Mouse (Mus musculus) CH12.LX (cell line): ENCODE data around the gene Capza1. TPM values are rescaled to one million over a fixed set of nuclear protein-coding genes. Genes with fewer than 3 reads are reported as not detected.
A peak's percentile ranks its signal among the peaks of the same experiment; 100 is the strongest.

Experiments
- DNase-seq: peaks from one replicate; pipeline ENCODE4 v3.0.0-alpha.2; 2013; ENCODE audit errors: extremely low read depth
- H3K27ac ChIP-seq: 2 replicates; pipeline ENCODE4 v1.5.1; 2012; ENCODE audit warnings: low read depth, mild to moderate bottlenecking, control low read depth, moderate library complexity; ENCODE audit not compliant: insufficient read depth
- H3K27me3 ChIP-seq: replicated peaks from 2 replicates; pipeline ENCODE3; 2012; ENCODE audit warnings: inconsistent platforms
- H3K36me3 ChIP-seq, 2 experiments: replicated peaks in 1 of 2; 2 replicates each; pipeline versions ENCODE3 to v1.6.1; 2012; ENCODE audit warnings: inconsistent platforms in 1 of 2, low read length in 1 of 2, mild to moderate bottlenecking in 1 of 2, mixed read lengths in 1 of 2, moderate library complexity in 1 of 2; ENCODE audit not compliant: control insufficient read depth in 1 of 2, insufficient read depth in 1 of 2
- H3K4me1 ChIP-seq, 2 experiments: 2 replicates each; pipeline ENCODE4 v1.6.1; 2012; ENCODE audit warnings: inconsistent platforms in 1 of 2, moderate library complexity in 1 of 2; ENCODE audit not compliant: insufficient read depth in 2 of 2, control insufficient read depth in 1 of 2
- H3K4me2 ChIP-seq: 2 replicates; pipeline ENCODE4 v1.6.1; 2012; ENCODE audit warnings: low read depth, mild to moderate bottlenecking, control low read depth; ENCODE audit not compliant: poor library complexity, insufficient read depth, severe bottlenecking
- H3K4me3 ChIP-seq, 3 experiments: fragments of 150-350 bp in 1 of 3; sonication (generic) in 1 of 3; replicated peaks in 1 of 3; 2 replicates each; pipeline versions ENCODE3 to v1.5.1; 2011 to 2012; ENCODE audit warnings: low read depth in 2 of 3, low read length in 2 of 3, mild to moderate bottlenecking in 2 of 3, moderate library complexity in 2 of 3, control low read depth in 1 of 3, improper control_type of control experiment in 1 of 3, inconsistent platforms in 1 of 3, mixed read lengths in 1 of 3; ENCODE audit not compliant: poor library complexity in 1 of 3
- H3K79me2 ChIP-seq: replicated peaks from 2 replicates; pipeline ENCODE4 v1.6.1; 2012; ENCODE audit warnings: mild to moderate bottlenecking, moderate library complexity; ENCODE audit not compliant: control insufficient read depth, poor library complexity, insufficient read depth, severe bottlenecking; ENCODE audit errors: extremely low read depth
- H3K9ac ChIP-seq: 2 replicates; pipeline ENCODE4 v1.6.1; 2012; ENCODE audit warnings: low read depth, mild to moderate bottlenecking, control low read depth, moderate library complexity; ENCODE audit not compliant: insufficient read depth
- H3K9me3 ChIP-seq: replicated peaks from 2 replicates; pipeline ENCODE3; 2012; ENCODE audit warnings: low read length, inconsistent platforms, mixed read lengths
- CHD2 ChIP-seq: IDR thresholded peaks from 2 replicates; pipeline ENCODE4 v1.6.1; 2011; ENCODE audit warnings: low read length, improper control_type of control experiment
- CTCF ChIP-seq, 2 experiments: IDR thresholded peaks in 1 of 2; conservative IDR thresholded peaks in 1 of 2; 2 replicates each; pipeline ENCODE4 v1.5.1; 2011 to 2012; ENCODE audit warnings: low read depth in 2 of 2, low read length in 2 of 2, improper control_type of control experiment in 1 of 2, inconsistent platforms in 1 of 2, mild to moderate bottlenecking in 1 of 2, moderate library complexity in 1 of 2
- E2F4 ChIP-seq: IDR thresholded peaks from 2 replicates; pipeline ENCODE4 v1.6.1; 2011; ENCODE audit warnings: low read depth, low read length, improper control_type of control experiment; ENCODE audit not compliant: insufficient replicate concordance
- ELF1 ChIP-seq: IDR thresholded peaks from 2 replicates; pipeline ENCODE4 v1.6.1; 2014; ENCODE audit warnings: low read depth, mild to moderate bottlenecking, inconsistent platforms, low read length, improper control_type of control experiment
- EP300 ChIP-seq: IDR thresholded peaks from 2 replicates; pipeline ENCODE4 v1.6.1; 2011; ENCODE audit warnings: low read length, improper control_type of control experiment
- ETS1 ChIP-seq: conservative IDR thresholded peaks from 2 replicates; pipeline ENCODE4 v1.6.1; 2012; ENCODE audit warnings: low read depth, mild to moderate bottlenecking, inconsistent platforms, low read length, improper control_type of control experiment, moderate library complexity
- GABPA ChIP-seq: IDR thresholded peaks from 2 replicates; pipeline ENCODE4 v1.6.1; 2012; ENCODE audit warnings: low read depth, low read length, improper control_type of control experiment, inconsistent platforms; ENCODE audit not compliant: insufficient replicate concordance
- IRF4 ChIP-seq: IDR thresholded peaks from 2 replicates; pipeline ENCODE4 v1.6.1; 2014; ENCODE audit warnings: low read depth, mild to moderate bottlenecking, inconsistent platforms, low read length, improper control_type of control experiment
- JUN ChIP-seq: IDR thresholded peaks from 2 replicates; pipeline ENCODE4 v1.6.1; 2011; ENCODE audit warnings: low read depth, mild to moderate bottlenecking, low read length, improper control_type of control experiment, moderate library complexity; ENCODE audit not compliant: insufficient read depth
- KAT2A ChIP-seq: IDR thresholded peaks from 2 replicates; pipeline ENCODE4 v1.6.1; 2012; ENCODE audit warnings: low read length, improper control_type of control experiment, inconsistent platforms; ENCODE audit not compliant: insufficient replicate concordance
- MAFK ChIP-seq: IDR thresholded peaks from 2 replicates; pipeline ENCODE4 v1.6.1; 2011; ENCODE audit warnings: low read length, improper control_type of control experiment; ENCODE audit not compliant: insufficient replicate concordance
- MAX ChIP-seq: IDR thresholded peaks from 2 replicates; pipeline ENCODE4 v1.6.1; 2011; ENCODE audit warnings: low read length, improper control_type of control experiment
- MAZ ChIP-seq: IDR thresholded peaks from 2 replicates; pipeline ENCODE4 v1.6.1; 2012; ENCODE audit warnings: low read depth, mild to moderate bottlenecking, inconsistent platforms, low read length, improper control_type of control experiment, moderate library complexity
- MEF2A ChIP-seq: IDR thresholded peaks from 2 replicates; pipeline ENCODE4 v1.6.1; 2014; ENCODE audit warnings: low read depth, mild to moderate bottlenecking, inconsistent platforms, low read length, improper control_type of control experiment, borderline replicate concordance
- MXI1 ChIP-seq: IDR thresholded peaks from 2 replicates; pipeline ENCODE4 v1.6.1; 2011; ENCODE audit warnings: mild to moderate bottlenecking, low read depth, low read length, improper control_type of control experiment
- MYC ChIP-seq: IDR thresholded peaks from 2 replicates; pipeline ENCODE4 v1.6.1; 2011; ENCODE audit warnings: low read depth, mild to moderate bottlenecking, improper control_type of control experiment, low read length
- NELFE ChIP-seq: IDR thresholded peaks from 2 replicates; pipeline ENCODE4 v1.6.1; 2011; ENCODE audit warnings: low read depth, low read length, improper control_type of control experiment
- NRF1 ChIP-seq: IDR thresholded peaks from 2 replicates; pipeline ENCODE4 v1.6.1; 2014; ENCODE audit warnings: low read depth, mild to moderate bottlenecking, inconsistent platforms, low read length, improper control_type of control experiment, moderate library complexity
- PAX5 ChIP-seq: IDR thresholded peaks from 2 replicates; pipeline ENCODE4 v1.6.1; 2012; ENCODE audit warnings: low read length, inconsistent platforms, mixed read lengths
- POLR2A ChIP-seq: IDR thresholded peaks from 2 replicates; pipeline ENCODE4 v1.6.1; 2011; ENCODE audit warnings: low read depth, mild to moderate bottlenecking, improper control_type of control experiment, low read length
- RAD21 ChIP-seq: IDR thresholded peaks from 2 replicates; pipeline ENCODE4 v1.6.1; 2011; ENCODE audit warnings: low read depth, mild to moderate bottlenecking, low read length, improper control_type of control experiment, moderate library complexity
- SIN3A ChIP-seq: IDR thresholded peaks from 2 replicates; pipeline ENCODE4 v1.6.1; 2012; ENCODE audit warnings: low read length, improper control_type of control experiment, inconsistent platforms
- SMC3 ChIP-seq: IDR thresholded peaks from 2 replicates; pipeline ENCODE4 v1.6.1; 2011; ENCODE audit warnings: low read depth, low read length, improper control_type of control experiment
- TCF12 ChIP-seq: IDR thresholded peaks from 2 replicates; pipeline ENCODE4 v1.6.1; 2014; ENCODE audit warnings: low read depth, mild to moderate bottlenecking, inconsistent platforms, low read length, improper control_type of control experiment
- UBTF ChIP-seq: IDR thresholded peaks from 2 replicates; pipeline ENCODE4 v1.6.1; 2012; ENCODE audit warnings: low read depth, mild to moderate bottlenecking, inconsistent platforms, low read length, improper control_type of control experiment, moderate library complexity
- ZC3H11A ChIP-seq: IDR thresholded peaks from 2 replicates; pipeline ENCODE4 v1.6.1; 2012; ENCODE audit warnings: low read depth, mild to moderate bottlenecking, inconsistent platforms, low read length, improper control_type of control experiment
- ZKSCAN1 ChIP-seq: IDR thresholded peaks from 2 replicates; pipeline ENCODE4 v1.6.1; 2012; ENCODE audit warnings: low read depth, inconsistent platforms, low read length, improper control_type of control experiment, borderline replicate concordance
- ZMIZ1 ChIP-seq: IDR thresholded peaks from 2 replicates; pipeline ENCODE4 v1.6.1; 2012; ENCODE audit warnings: low read depth, mild to moderate bottlenecking, inconsistent platforms, low read length, improper control_type of control experiment
- ZNF384 ChIP-seq: IDR thresholded peaks from 2 replicates; pipeline ENCODE4 v1.6.1; 2012; ENCODE audit warnings: low read depth, low read length, improper control_type of control experiment, inconsistent platforms
- dilution Hi-C: fragments of 300-500 bp; cut with MboI; formaldehyde crosslinking; loops from 2 replicates; pipeline ENCODE4 v1.14.3; 2020; ENCODE audit warnings: low sequenced_read_pairs; ENCODE audit not compliant: extremely low pct_unique_long_range_greater_than_20kb, extremely low pct_ligation_motif_present
- in situ Hi-C: fragments of 300-500 bp; cut with MboI; formaldehyde crosslinking; loops from 3 replicates; pipeline ENCODE4 v1.14.3; 2019; ENCODE audit warnings: low sequenced_read_pairs, low pct_ligation_motif_present, low pct_unique_long_range_greater_than_20kb, mixed read lengths
- polyA plus RNA-seq: library from polyadenylated mRNA; unstranded; fragments of >175 nt; gene quantifications from 2 replicates; pipeline ENCODE4 v1.2.1, GENCODE M21; 2012; ENCODE audit warnings: low read depth; ENCODE audit not compliant: insufficient read length
- total RNA-seq, 2 experiments: library from RNA; depleted of rRNA; stranded (reverse); fragments of 300-350 nt in 1 of 2; fragments of >200 nt in 1 of 2; gene quantifications; 2 replicates each; pipeline ENCODE4 v1.2.3; 2012 to 2014

Capza1 gene
- total and polyA plus RNA-seq, 3 experiments = 113 to 288 (median 140) TPM

- Histone ChIP-seq H3K79me2 (no peaks in the 10 kb centered on the region), H3K27ac (no peak within 1 kb of the TSS), H3K4me2 (peak within 1 kb of the TSS; percentile 93), H3K4me3 (peak within 1 kb of the TSS; percentile 63 to 69 (median 65))
- in situ Hi-C loops = loop anchor here (10.0 kb wide), 2 partner anchors 184 to 274 kb away; partner anchors contain the start of genes Cttnbp2nl and Wnt2b
- peak; percentile 50 for TF ChIP-seq TCF12
- TF ChIP-seq ZKSCAN1 = no peak
- peak; percentile 44; the same call in 1 of the 2 replicates for TF ChIP-seq POLR2A
- TF ChIP-seq, all 38 proteins: peak for 2
- peak; percentile 62 for DNase-seq
- Histone ChIP-seq H3K4me1 (peaks cover 3 to 26% of the 10 kb centered on the region in 2 experiments; a peak in 3 of 4 replicates), H3K27me3 (peaks cover 7% of the 10 kb centered on the region), H3K9ac (peak within 1 kb of the TSS; percentile 32), H3K9me3 (no peaks in the 10 kb centered on the region), H3K36me3 (peaks cover 0 to 23% of the 10 kb centered on the region in 2 experiments)
- dilution Hi-C loops = no loop called here
Observed at GRCm38 (mm10) chr3:104780561-104781420, 83.5 kb downstream of the Capza1 start, which contains the start of gene Ppm1j. TSS of gene Ppm1j (plus strand) at chr3:104781056.

- no peaks in the 10 kb centered on the region for H3K9me3 ChIP-seq
- dilution Hi-C loops (no loop called here), in situ Hi-C loops (loop anchor here (10.0 kb wide), 2 partner anchors 185 to 275 kb away; partner anchors contain the start of genes Cttnbp2nl and Wnt2b)
- no peak overlapping the region for H3K9ac ChIP-seq
- H3K4me3 ChIP-seq = no peak overlapping the region
- peak; percentile 82 for TF ChIP-seq SMC3
- 0 out of 2 replicates have a peak, but pooled peaks have one; percentile 20 for TF ChIP-seq NRF1
- no peak for TF ChIP-seq KAT2A
- TF ChIP-seq MEF2A = no peak; the same call in 1 of the 2 replicates
- TF ChIP-seq UBTF = no peak
- TF ChIP-seq MYC = peak; percentile 57; the same call in 1 of the 2 replicates
- TF ChIP-seq ZKSCAN1 = no peak
- peak; percentile 46; the same call in 1 of the 2 replicates for TF ChIP-seq MXI1
- no peak for TF ChIP-seq GABPA
- TF ChIP-seq NELFE = 0 out of 2 replicates have a peak, but pooled peaks have one; percentile 35
- no peak for TF ChIP-seq E2F4
- peak; percentile 89 for TF ChIP-seq RAD21
- no peak for TF ChIP-seq ELF1
- TF ChIP-seq SIN3A = peak; percentile 28; the same call in 1 of the 2 replicates
- no peak for TF ChIP-seq ZC3H11A
- TF ChIP-seq CHD2 = 0 out of 2 replicates have a peak, but pooled peaks have one; percentile 16
- TF ChIP-seq ETS1 = no peak
- TF ChIP-seq PAX5 = no peak
- no peak for TF ChIP-seq ZNF384
- TF ChIP-seq IRF4 = 0 out of 2 replicates have a peak, but pooled peaks have one; percentile 37
- 0 out of 2 replicates have a peak, but pooled peaks have one; percentile 9 for TF ChIP-seq MAFK
- TF ChIP-seq JUN = no peak
- TF ChIP-seq EP300 = no peak
- peak; percentile 40; the same call in 1 of the 2 replicates for TF ChIP-seq MAX
- TF ChIP-seq MAZ = no peak
- peak; percentile 95 for TF ChIP-seq CTCF (conservative IDR thresholded peaks at IDR 0.05 in 1 of 2, IDR thresholded peaks at IDR 0.05 in 1 of 2; ENCODE audit: low read depth in 2 of 2, low read length in 2 of 2)
- TF ChIP-seq ZMIZ1 = no peak
- H3K79me2 ChIP-seq = no peaks in the 10 kb centered on the region
- H3K4me2 ChIP-seq = peak overlapping the region; percentile 93
- peaks cover 0 to 14% of the 10 kb centered on the region in 2 experiments for H3K36me3 ChIP-seq
- H3K4me1 ChIP-seq = peaks cover 3 to 26% of the 10 kb centered on the region in 2 experiments; a peak in 3 of 4 replicates
- H3K27me3 ChIP-seq = peaks cover 7% of the 10 kb centered on the region
- DNase-seq = peak; percentile 55
- no peak overlapping the region for H3K27ac ChIP-seq
Observed at GRCm38 (mm10) chr3:104779949-104780348, 84.4 kb downstream of the Capza1 start.
